Mouse (Mus musculus) gastrocnemius, postnatal 4 days (tissue): ENCODE data around the gene Filip1. TPM values are rescaled to one million over a fixed set of nuclear protein-coding genes. Genes with fewer than 3 reads are reported as not detected.

Experiments used
- DNase-seq, 2 experiments: peaks; one replicate each; pipeline ENCODE4 v3.0.0; 2021 to 2022; ENCODE audit warnings: low spot score in 2 of 2, mixed read lengths in 2 of 2
- total RNA-seq, 2 experiments: library from RNA; stranded (reverse); gene quantifications; 2 replicates each; pipeline ENCODE4 v1.2.3; 2021

Gene Filip1
- total RNA-seq, 2 experiments from 2014 or later, result 75.3 to 94.0 TPM

GRCm38 (mm10) chr9:79831294-79831693 lies 181.4 kb downstream of the Filip1 start:
- no peak for DNase-seq

DNA sequence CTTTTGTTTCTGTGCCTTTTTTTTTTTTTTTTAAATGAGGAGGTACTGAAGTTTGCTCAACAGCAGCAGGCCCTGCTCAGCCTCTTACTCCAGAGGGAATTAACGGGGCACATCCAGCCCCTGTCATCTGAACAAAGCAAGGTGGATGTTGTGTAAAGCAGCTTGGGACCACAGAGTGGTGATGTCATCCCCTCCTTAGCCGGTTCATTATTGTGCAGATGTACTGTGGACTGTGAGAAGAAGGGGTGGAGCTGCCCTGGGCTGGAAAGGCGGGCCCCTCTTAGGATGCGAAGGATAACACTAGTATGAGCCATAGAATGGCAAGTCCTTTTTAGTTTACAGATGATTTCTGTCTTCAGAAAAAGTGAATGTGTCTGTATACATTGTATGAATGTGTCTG lies 181.8 kb downstream of the Filip1 start:
- no peak for DNase-seq

- DNase-seq, result no peak
These were observed 182.5 kb downstream of the Filip1 start for GRCm38 (mm10) chr9:79829842-79830800.

GRCm38 (mm10) chr9:79827072-79827471 lies 185.6 kb downstream of the Filip1 start:
- DNase-seq, result no peak

DNA sequence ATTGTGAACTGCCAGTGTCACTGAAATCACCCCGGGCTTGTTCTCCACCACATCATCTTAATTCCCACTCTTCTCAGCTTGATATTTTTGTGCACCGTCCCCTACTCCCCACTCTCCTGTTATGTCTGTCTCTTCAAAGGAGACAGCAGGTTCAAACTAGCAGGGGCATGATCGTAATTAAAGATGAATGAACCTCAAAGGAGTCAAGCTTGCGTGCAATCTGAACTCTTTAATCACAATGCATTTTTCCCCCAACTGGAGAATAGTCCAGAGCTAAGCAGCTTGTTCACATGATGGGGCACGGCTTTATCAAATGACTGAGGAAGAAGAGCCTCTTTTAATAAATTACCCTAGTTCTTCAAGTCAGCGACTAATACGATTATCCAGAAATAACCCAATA lies 187.1 kb downstream of the Filip1 start:
- DNase-seq, result no peak

DNA sequence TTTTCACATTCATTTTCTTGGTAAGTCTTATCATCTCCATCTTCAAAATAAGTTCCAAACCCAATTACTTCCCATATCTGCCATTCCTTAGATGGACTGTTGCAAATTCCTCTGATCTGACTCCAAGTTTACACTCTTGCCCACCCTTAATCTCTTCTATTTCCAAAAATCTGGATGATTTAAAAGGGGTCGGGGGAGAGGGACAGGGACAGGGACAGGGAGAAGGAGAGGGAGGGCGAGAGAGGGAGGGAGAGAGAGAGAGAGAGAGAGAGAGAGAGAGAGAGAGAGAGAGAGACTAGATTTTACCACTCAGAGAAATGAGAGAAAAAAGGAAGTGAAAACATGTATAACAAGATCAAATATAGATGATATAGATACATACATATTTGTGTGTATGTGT lies 188.8 kb downstream of the Filip1 start:
- DNase-seq, result no peak

GRCm38 (mm10) chr9:79823438-79823837 lies 189.2 kb downstream of the Filip1 start:
- no peak for DNase-seq

DNA sequence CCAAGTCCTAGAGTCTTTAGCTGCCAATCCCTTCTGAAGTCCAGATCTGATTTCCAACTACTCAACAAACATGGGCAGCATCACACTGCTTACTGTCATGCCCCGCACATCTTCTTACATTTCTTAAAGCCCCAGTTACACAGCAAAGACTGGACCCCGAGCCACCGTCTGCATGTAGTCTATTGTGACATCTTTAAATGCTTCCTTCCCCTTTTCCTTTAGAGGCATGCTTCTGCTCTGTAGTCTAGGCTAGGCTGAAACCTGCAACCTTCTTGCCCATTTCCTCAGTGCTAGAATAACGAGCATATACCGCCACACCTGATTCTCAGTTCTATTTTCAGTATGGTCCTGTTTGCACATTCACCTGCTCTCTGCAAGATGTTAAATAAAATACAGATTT lies 196.2 kb downstream of the Filip1 start:
- DNase-seq, result no peak

GRCm38 (mm10) chr9:79816013-79816412 lies 196.6 kb downstream of the Filip1 start:
- no peak for DNase-seq

- no peak for DNase-seq
These were observed 198.1 kb downstream of the Filip1 start for GRCm38 (mm10) chr9:79814592-79814991.

GRCm38 (mm10) chr9:79810969-79811902 lies 201.4 kb downstream of the Filip1 start:
- no peak for DNase-seq

- DNase-seq, result no peak
These were observed 202.1 kb downstream of the Filip1 start for GRCm38 (mm10) chr9:79810534-79810933.

GRCm38 (mm10) chr9:79809411-79809810 lies 203.2 kb downstream of the Filip1 start:
- no peak for DNase-seq

DNA sequence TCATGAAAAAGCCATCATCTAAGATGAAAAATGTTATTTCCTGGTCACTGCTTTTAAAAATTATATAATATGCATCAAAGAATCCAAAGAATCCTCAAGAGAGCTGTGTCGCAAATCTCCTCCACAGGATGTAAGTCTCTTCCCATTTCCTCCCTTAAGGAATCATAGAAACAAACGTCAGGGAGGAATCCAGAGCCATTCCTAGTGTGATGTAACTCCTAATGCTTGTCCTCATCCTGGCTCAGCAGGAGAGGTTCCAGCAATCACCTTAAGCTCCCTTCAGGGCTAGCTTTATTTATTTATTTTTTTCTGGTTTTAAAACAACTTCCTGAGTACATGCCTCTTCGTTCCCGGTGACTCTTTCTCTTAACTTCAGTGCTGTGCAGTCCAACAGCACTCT lies 205.5 kb downstream of the Filip1 start:
- no peak for DNase-seq

GRCm38 (mm10) chr9:79806317-79807075 lies 206.2 kb downstream of the Filip1 start:
- DNase-seq, result no peak

DNA sequence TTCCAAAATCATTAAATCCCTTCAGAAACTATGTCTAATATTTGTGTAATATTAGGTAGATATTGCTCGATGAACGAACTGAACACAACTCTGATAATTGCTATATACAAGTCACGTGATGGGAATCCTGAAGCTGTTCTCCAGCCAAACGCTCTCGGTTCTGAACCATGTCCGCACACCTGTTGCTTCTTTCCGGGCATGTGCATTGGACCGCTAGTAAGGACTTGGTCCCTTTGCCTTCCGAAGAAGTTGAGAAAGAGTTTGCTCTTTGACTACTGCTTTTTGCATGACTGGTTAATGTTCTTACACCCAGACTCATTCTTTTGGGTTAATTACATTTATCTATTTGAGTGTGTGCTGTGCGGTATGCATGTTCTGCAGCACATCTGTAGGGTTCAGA lies 207.2 kb downstream of the Filip1 start:
- no peak for DNase-seq

GRCm38 (mm10) chr9:79796461-79797135 lies 216.1 kb downstream of the Filip1 start:
- no peak for DNase-seq

DNA sequence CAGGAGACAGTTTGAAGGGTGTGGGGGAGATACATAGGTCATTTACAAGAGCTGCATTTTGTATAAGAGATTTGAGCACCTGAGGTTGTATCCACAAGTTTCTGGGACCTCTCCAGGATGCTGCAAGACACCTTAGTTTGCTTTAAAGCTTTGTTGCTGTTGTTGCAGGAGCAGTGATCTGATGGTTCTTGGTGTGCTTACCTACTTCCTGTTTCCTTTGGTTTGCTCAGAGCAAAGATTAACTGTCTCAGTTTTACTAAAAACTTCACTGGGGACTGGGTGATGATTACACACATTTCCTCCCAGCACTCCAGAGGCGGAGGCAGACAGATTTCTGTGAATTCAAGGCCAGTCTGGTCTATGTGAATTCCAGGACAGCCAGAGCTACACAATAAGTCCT lies 217.6 kb downstream of the Filip1 start:
- no peak for DNase-seq

- DNase-seq, result peak; percentile 88 to 93
These were observed 219.5 kb downstream of the Filip1 start, which contains the start of gene Tmem30a for GRCm38 (mm10) chr9:79792841-79793835. TSS of gene Tmem30a (minus strand) at chr9:79793507.
